10 mouse cellular contexts compared by ENCODE assay signal in the genomic region with DNA sequence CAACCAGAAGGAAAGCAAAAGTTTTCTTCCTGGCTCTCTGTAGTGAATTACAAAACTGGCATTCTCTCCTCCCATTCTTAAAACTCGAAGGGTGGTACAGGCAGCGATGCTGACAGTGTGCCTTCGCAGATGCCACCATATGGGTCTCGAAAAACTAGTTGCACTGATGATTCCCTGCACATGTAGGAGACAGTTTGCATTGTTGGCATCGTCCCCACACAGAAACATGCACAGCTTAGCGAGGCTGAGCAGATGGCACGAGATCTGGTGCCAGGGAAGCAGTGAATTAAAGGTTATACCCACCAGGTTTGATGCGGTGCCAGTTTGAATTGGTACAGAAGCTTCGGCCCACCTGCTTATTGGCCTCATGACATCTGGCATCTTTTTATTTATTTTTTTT.
A peak's percentile ranks its signal among the peaks of the same experiment; 100 is the strongest.
DNase-seq lines count a peak whose midpoint lies in the region; ATAC-seq lines count a peak whose summit lies in the region.
"Had no signal": no experiment of that assay in that cellular context is flagged by ENCODE, and none has a peak within 500 bp of the region (broad histone marks: within the 10 kb centered on the region; RNA-seq: fewer than 3 reads in every experiment).

No protein-coding gene starts in this region.

- no peaks in the 10 kb centered on the region for H3K27me3 ChIP-seq in neural tube, embryonic 15.5 days (replicated peaks)
- H3K27me3 ChIP-seq: limb, embryonic 15.5 days had no signal

- H3K4me3 ChIP-seq in neural tube, embryonic 15.5 days (replicated peaks) = no peak overlapping the region
- H3K4me3 ChIP-seq: limb, embryonic 15.5 days; myocyte had no signal

- 48% methylated on average over 9 of the region's 9 CpGs for WGBS in neural tube, embryonic 15.5 days

- H3K36me3 ChIP-seq in neural tube, embryonic 15.5 days = no peaks in the 10 kb centered on the region
- H3K36me3 ChIP-seq: limb, embryonic 15.5 days had no signal

- H3K27ac ChIP-seq in neural tube, embryonic 15.5 days (replicated peaks) = no peak overlapping the region
- H3K27ac ChIP-seq: limb, embryonic 15.5 days had no signal

- ATAC-seq in cerebellum, adult (ENCODE audit: insufficient number of reproducible peaks, low FRiP score, low TSS enrichment) = peak; percentile 97
- ATAC-seq in neural tube, embryonic 15.5 days (ENCODE audit: low FRiP score) = peak; percentile 85; the same call in 1 of the 2 replicates

- peak; percentile 97 to 100 for DNase-seq in cerebellum, postnatal 36 days
- DNase-seq in layer of hippocampus, adult 9-11 months = peak; percentile 95
- no peak for DNase-seq in liver
- no peak for DNase-seq in heart, adult 11 months
- DNase-seq in kidney, adult 11 months = no peak
- no peak for DNase-seq in embryo, embryonic 10.5 days (ENCODE audit: low spot score)

- H3K4me2 ChIP-seq in neural tube, embryonic 15.5 days = no peak overlapping the region
- H3K4me2 ChIP-seq: limb, embryonic 15.5 days had no signal

- H3K4me1 ChIP-seq in neural tube, embryonic 15.5 days = 0 out of 2 replicates have a peak, but pooled peaks cover 3% of the 10 kb centered on the region

- no peaks in the 10 kb centered on the region for H3K9me3 ChIP-seq in neural tube, embryonic 15.5 days (replicated peaks)
- H3K9me3 ChIP-seq: limb, embryonic 15.5 days had no signal

- H3K9ac ChIP-seq in neural tube, embryonic 15.5 days (replicated peaks) = no peak overlapping the region
- H3K9ac ChIP-seq: limb, embryonic 15.5 days had no signal

Comparison
In these comparisons a context has a peak if more than half of its experiments do, and no peak if none do; other contexts are left out.
1. DNase-seq: peak in cerebellum, postnatal 36 days (2 of 2) and layer of hippocampus, adult 9-11 months (single experiment); none in liver (single experiment), heart, adult 11 months (single experiment), kidney, adult 11 months (single experiment) and embryo, embryonic 10.5 days (single experiment).